Mouse (Mus musculus): Measurements from ENCODE around the gene Csrp1. TPM values are rescaled to one million over a fixed set of nuclear protein-coding genes. Genes with fewer than 3 reads are reported as not detected.

Gene Csrp1
- total and polyA plus RNA-seq, 3 experiments: 44.4 to 73.0 TPM; not detected in 1

GRCm38 (mm10) chr1:135698451-135698921 lies 21.4 kb upstream of the Csrp1 start:
- no peak overlapping the region for H3K9ac ChIP-seq (ENCODE audit: control insufficient read depth, low read depth, low read length, poor library complexity, severe bottlenecking)
- no peaks in the 10 kb centered on the region for H3K27me3 ChIP-seq (ENCODE audit: control insufficient read depth in 1 of 2, insufficient read depth in 2 of 2, low read length in 2 of 2)
- DNase-seq (ENCODE audit: low read depth, low spot score): no peak

GRCm38 (mm10) chr1:135698996-135699705 lies 20.7 kb upstream of the Csrp1 start:
- H3K4me3 ChIP-seq (ENCODE audit: control insufficient read depth in 1 of 2, insufficient read depth in 1 of 2, low read depth in 2 of 2, low read length in 2 of 2): peak overlapping the region; percentile 38 to 49
- H3K4me1 ChIP-seq (ENCODE audit: control insufficient read depth in 1 of 2, insufficient read depth in 2 of 2, low read length in 2 of 2): peaks cover 4 to 7% of the 10 kb centered on the region in 2 experiments; a peak in 3 of 4 replicates
- peak; percentile 69 for DNase-seq (ENCODE audit: low read depth, low spot score)
- H3K27me3 ChIP-seq (ENCODE audit: control insufficient read depth in 1 of 2, insufficient read depth in 2 of 2, low read length in 2 of 2): no peaks in the 10 kb centered on the region
- H3K36me3 ChIP-seq (ENCODE audit: control insufficient read depth in 1 of 2, insufficient read depth in 2 of 2, low read length in 2 of 2): peaks cover 0 to 6% of the 10 kb centered on the region in 2 experiments; a peak in 2 of 4 replicates
- peak overlapping the region; percentile 57 for H3K9ac ChIP-seq (ENCODE audit: control insufficient read depth, low read depth, low read length, poor library complexity, severe bottlenecking)
- H3K27ac ChIP-seq (ENCODE audit: control insufficient read depth, low read depth, low read length): peak overlapping the region; percentile 65
- no peaks in the 10 kb centered on the region for H3K79me2 ChIP-seq (ENCODE audit: control insufficient read depth, insufficient read depth, low read length, poor library complexity)
- no peaks in the 10 kb centered on the region for H3K9me3 ChIP-seq (replicated peaks; ENCODE audit: insufficient read depth, low read length)
- no peak for TF ChIP-seq GATA1 (IDR thresholded peaks at IDR 0.05; ENCODE audit: low read depth, low read length)
- peak; percentile 62 for TF ChIP-seq SMC3 (IDR thresholded peaks at IDR 0.05; ENCODE audit: low read depth, low read length)
- TF ChIP-seq POLR2A (IDR thresholded peaks at IDR 0.05; ENCODE audit: control insufficient read depth in 1 of 2, insufficient read depth in 1 of 2, low read depth in 1 of 2, low read length in 2 of 2, poor library complexity in 1 of 2): no peak
- no peak for TF ChIP-seq EP300 (IDR thresholded peaks at IDR 0.05; ENCODE audit: low read depth in 1 of 2, low read length in 2 of 2)
- TF ChIP-seq UBTF (IDR thresholded peaks at IDR 0.05; ENCODE audit: borderline replicate concordance, insufficient read depth, low read depth, low read length): no peak
- peak; percentile 81 for TF ChIP-seq RAD21 (IDR thresholded peaks at IDR 0.05; ENCODE audit: low read depth, low read length)
- TF ChIP-seq USF1 (IDR thresholded peaks at IDR 0.05; ENCODE audit: low read depth, low read length): no peak
- TF ChIP-seq HCFC1 (IDR thresholded peaks at IDR 0.05; ENCODE audit: low read depth, low read length): no peak
- TF ChIP-seq ZKSCAN1 (IDR thresholded peaks at IDR 0.05; ENCODE audit: low read depth, low read length): no peak
- TF ChIP-seq SIN3A (IDR thresholded peaks at IDR 0.05; ENCODE audit: low read length): no peak
- TF ChIP-seq TCF12 (IDR thresholded peaks at IDR 0.05; ENCODE audit: low read depth, low read length): no peak
- TF ChIP-seq MEF2A (IDR thresholded peaks at IDR 0.05; ENCODE audit: extremely low read depth, insufficient replicate concordance, low read depth, low read length, poor library complexity, severe bottlenecking): no peak
- TF ChIP-seq CTCF (IDR thresholded peaks at IDR 0.05 in 2 of 3, conservative IDR thresholded peaks at IDR 0.05 in 1 of 3; ENCODE audit: control insufficient read depth in 1 of 3, insufficient read depth in 1 of 3, low read depth in 2 of 3, low read length in 3 of 3, poor library complexity in 1 of 3, severe bottlenecking in 1 of 3): peak; percentile 67 to 88 (median 82)
- no peak for TF ChIP-seq MYC (IDR thresholded peaks at IDR 0.05; ENCODE audit: low read depth, low read length)
- no peak for TF ChIP-seq RCOR1 (IDR thresholded peaks at IDR 0.05; ENCODE audit: low read depth, low read length)
- TF ChIP-seq MYB (IDR thresholded peaks at IDR 0.05; ENCODE audit: low read depth, low read length): no peak
- TF ChIP-seq ELF1 (IDR thresholded peaks at IDR 0.05; ENCODE audit: low read depth, low read length): 0 out of 2 replicates have a peak, but pooled peaks have one; percentile 26
- TF ChIP-seq E2F4 (IDR thresholded peaks at IDR 0.05; ENCODE audit: borderline replicate concordance, low read depth, low read length): no peak
- TF ChIP-seq NELFE (IDR thresholded peaks at IDR 0.05; ENCODE audit: low read depth, low read length): no peak
- TF ChIP-seq KAT2A (conservative IDR thresholded peaks at IDR 0.05; ENCODE audit: low read depth, low read length): no peak
- no peak for TF ChIP-seq TBP (IDR thresholded peaks at IDR 0.05; ENCODE audit: low read depth, low read length)
- no peak for TF ChIP-seq CHD1 (IDR thresholded peaks at IDR 0.05; ENCODE audit: low read depth, low read length)
- TF ChIP-seq JUND (IDR thresholded peaks at IDR 0.05; ENCODE audit: low read depth, low read length): no peak
- no peak for TF ChIP-seq ZNF384 (IDR thresholded peaks at IDR 0.05; ENCODE audit: low read depth, low read length)

More at GRCm38 (mm10) chr1:135698451-135698921, 21.4 kb upstream of the Csrp1 start:
- no peak for TF ChIP-seq POLR2AphosphoS2 (IDR thresholded peaks at IDR 0.05; ENCODE audit: low read length)
- no peak for TF ChIP-seq ZKSCAN1 (IDR thresholded peaks at IDR 0.05; ENCODE audit: low read depth, low read length)
- TF ChIP-seq MEF2A (IDR thresholded peaks at IDR 0.05; ENCODE audit: extremely low read depth, insufficient replicate concordance, low read depth, low read length, poor library complexity, severe bottlenecking): no peak
- TF ChIP-seq EP300 (IDR thresholded peaks at IDR 0.05; ENCODE audit: low read depth in 1 of 2, low read length in 2 of 2): no peak
- no peak for TF ChIP-seq KAT2A (conservative IDR thresholded peaks at IDR 0.05; ENCODE audit: low read depth, low read length)
- no peak for TF ChIP-seq USF2 (IDR thresholded peaks at IDR 0.05; ENCODE audit: borderline replicate concordance in 1 of 2, insufficient read depth in 1 of 2, low read depth in 1 of 2, low read length in 2 of 2)
- TF ChIP-seq TCF12 (IDR thresholded peaks at IDR 0.05; ENCODE audit: low read depth, low read length): no peak
- TF ChIP-seq ETS1 (IDR thresholded peaks at IDR 0.05; ENCODE audit: low read depth, low read length): no peak
- no peak for TF ChIP-seq CTCF (IDR thresholded peaks at IDR 0.05 in 2 of 3, conservative IDR thresholded peaks at IDR 0.05 in 1 of 3; ENCODE audit: control insufficient read depth in 1 of 3, insufficient read depth in 1 of 3, low read depth in 2 of 3, low read length in 3 of 3, poor library complexity in 1 of 3, severe bottlenecking in 1 of 3)
- no peak for TF ChIP-seq ZMIZ1 (IDR thresholded peaks at IDR 0.05; ENCODE audit: low read depth, low read length)
- no peak for TF ChIP-seq BHLHE40 (IDR thresholded peaks at IDR 0.05; ENCODE audit: borderline replicate concordance, low read depth, low read length)
- TF ChIP-seq CHD2 (IDR thresholded peaks at IDR 0.05; ENCODE audit: low read length): no peak
- no peak for TF ChIP-seq NRF1 (IDR thresholded peaks at IDR 0.05; ENCODE audit: insufficient read depth, low read depth, low read length, poor library complexity, severe bottlenecking)
- no peak for TF ChIP-seq RAD21 (IDR thresholded peaks at IDR 0.05; ENCODE audit: low read depth, low read length)
- no peak for TF ChIP-seq USF1 (IDR thresholded peaks at IDR 0.05; ENCODE audit: low read depth, low read length)
- TF ChIP-seq SIN3A (IDR thresholded peaks at IDR 0.05; ENCODE audit: low read length): no peak
- TF ChIP-seq MAZ (IDR thresholded peaks at IDR 0.05; ENCODE audit: low read depth, low read length): no peak
- peaks cover 0 to 6% of the 10 kb centered on the region in 2 experiments; a peak in 2 of 4 replicates for H3K36me3 ChIP-seq (ENCODE audit: control insufficient read depth in 1 of 2, insufficient read depth in 2 of 2, low read length in 2 of 2)
- H3K27ac ChIP-seq (ENCODE audit: control insufficient read depth, low read depth, low read length): no peak overlapping the region
- H3K9me3 ChIP-seq (replicated peaks; ENCODE audit: insufficient read depth, low read length): no peaks in the 10 kb centered on the region
- peaks cover 2 to 7% of the 10 kb centered on the region in 2 experiments; a peak in 3 of 4 replicates for H3K4me1 ChIP-seq (ENCODE audit: control insufficient read depth in 1 of 2, insufficient read depth in 2 of 2, low read length in 2 of 2)
- H3K4me3 ChIP-seq (ENCODE audit: control insufficient read depth in 1 of 2, insufficient read depth in 1 of 2, low read depth in 2 of 2, low read length in 2 of 2): no peak overlapping the region
- no peaks in the 10 kb centered on the region for H3K79me2 ChIP-seq (ENCODE audit: control insufficient read depth, insufficient read depth, low read length, poor library complexity)

Measured in MEL (cell line).